Mouse (Mus musculus) heart, adult 11 months (tissue): Measurements from ENCODE around the gene Man2a1.

Experiments used
- DNase-seq: peaks from one replicate; pipeline ENCODE4 v3.0.0; 2022

The Man2a1 gene

DNA sequence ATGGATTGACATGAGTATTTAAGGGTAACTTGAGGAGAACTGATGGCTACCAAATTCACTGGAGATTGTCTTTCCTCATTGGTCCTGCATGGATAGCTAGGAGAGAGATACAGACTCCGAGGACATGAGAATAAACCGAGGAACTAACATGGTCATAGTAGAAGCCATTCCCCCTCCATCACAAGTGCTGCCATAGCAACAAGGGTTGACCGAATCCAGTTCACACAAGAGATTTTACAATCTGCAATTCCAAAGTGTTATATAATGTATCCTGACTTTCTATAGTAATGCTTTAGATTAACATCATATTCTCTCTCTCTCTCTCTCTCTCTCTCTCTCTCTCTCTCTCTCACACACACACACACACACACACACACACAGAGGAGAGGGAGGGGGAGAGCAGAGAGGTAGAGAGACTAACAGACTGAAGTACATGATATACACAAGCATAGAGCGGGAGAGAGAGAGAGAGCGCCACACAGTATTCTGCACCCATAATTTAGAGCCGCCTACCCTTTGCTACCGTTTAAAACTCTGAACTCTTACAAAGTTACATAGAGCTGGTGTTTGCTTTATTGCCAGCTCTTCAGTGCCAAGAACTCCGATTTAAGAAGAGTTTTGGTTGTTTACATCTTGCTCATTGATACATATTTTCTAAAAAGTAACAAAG is 37.5 kb downstream of the Man2a1 start:
- peak; percentile 30 for DNase-seq

DNA sequence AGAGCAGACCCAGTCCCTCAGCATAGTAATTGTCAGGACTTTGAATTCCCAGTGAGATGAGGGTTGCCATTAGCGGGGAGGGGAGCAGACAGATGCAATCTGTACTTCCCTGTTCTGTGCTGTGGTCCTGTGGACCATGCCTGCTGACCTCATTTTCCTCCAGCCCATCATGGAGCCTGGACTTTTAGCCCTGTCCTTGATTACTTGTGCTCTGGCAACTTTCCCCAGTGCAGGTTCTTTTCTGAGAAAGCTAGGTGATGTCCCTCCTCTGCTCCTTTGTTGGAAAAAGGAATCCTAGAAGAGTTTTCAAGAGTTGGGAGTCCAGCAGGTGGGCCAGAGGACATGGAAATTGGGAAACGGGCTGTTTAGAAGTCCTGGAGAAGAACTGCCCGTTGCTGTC is 40.8 kb downstream of the Man2a1 start:
- peak; percentile 79 for DNase-seq

DNA sequence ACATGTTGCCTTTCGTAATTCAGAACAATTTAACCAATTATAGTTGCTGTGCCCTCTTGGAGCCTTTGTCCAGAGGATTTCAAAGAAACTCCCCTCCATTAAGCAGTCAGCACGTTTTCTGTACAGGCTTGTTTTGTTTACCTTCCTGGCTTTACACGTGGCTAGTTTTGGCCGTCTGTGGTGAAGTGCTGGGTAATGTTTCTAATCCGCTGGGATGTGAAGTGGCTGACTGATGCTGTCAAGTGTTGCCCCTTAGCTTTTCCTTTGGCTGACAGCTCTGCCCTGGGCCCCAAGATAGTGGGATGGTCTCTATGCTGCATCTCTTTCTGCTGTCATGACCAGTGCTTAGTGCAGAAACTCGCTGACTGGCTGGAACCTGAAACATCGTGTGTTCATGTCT is 43.1 kb downstream of the Man2a1 start:
- DNase-seq = peak; percentile 81

DNA sequence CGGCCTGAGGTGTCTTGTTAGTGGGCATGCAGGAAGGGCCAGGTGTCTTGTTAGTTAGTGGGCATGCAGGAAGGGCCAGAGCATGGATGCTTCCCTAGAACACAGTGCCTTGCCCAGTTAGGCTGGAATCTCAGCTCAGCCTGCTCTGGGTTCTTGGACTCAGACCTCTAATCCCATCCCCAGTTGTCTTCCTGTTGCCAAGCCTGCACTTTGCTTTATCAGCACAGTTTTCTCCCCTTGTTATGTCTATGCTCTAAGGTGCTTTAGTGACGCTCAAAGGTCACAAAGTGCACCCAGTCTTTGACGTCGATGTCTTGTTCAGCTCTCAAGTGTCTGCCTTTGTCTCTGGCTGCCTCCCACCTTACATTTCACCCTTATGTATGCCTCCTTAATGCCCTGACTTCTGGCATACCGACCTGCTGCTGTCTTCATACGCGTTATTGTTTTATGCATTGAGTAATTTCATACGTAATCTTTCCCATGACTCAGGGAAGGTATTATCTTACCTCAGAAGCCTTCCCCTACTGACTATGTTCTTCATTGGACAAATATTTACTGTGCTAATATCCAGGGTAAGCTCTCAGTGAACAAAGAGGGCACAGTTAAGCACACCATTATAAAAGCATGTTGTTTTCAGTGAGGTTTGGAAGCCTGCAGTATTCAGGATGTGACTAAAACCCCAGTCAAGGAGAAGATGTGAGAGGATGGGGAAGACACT is 44.5 kb downstream of the Man2a1 start:
- DNase-seq = peak; percentile 61

DNA sequence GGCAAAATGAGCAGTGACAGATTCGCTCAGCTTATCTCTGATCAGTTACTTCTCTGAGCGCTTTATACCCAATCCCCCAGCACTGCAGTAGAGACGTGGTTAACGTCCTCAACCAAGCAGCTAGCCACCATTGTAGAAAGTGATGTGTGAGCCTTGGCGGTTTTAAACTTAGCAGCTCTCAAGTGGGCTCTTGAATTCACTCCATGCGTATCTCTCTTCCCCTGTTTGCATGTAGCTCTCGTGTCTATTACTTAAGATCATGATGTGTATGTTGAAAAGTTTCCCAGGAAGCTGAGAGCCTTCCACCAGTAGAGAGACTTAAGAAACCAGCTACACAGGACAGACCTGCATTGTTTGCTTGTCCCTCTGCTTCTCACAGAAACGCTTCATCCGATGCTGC is 46.9 kb downstream of the Man2a1 start:
- peak; percentile 53 for DNase-seq

DNA sequence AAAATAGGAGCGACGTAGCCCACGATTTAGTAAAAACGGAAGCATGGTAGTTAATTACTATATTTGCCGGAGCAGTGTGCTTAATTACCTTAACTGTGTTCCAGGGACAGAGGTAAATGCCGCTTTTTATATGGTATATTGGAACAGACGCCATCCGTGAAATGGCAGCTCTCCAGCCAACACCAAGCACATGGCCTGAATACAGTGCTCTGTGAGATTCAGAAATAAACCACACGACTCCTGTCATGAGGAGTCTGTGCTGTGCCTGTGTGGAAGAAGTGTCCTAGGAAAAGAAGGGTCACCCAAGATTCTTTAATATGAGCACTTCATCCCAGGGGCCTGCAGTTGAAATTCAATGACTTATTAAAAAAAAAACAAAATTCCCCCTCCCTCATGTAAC is 50.2 kb downstream of the Man2a1 start:
- no peak for DNase-seq

DNA sequence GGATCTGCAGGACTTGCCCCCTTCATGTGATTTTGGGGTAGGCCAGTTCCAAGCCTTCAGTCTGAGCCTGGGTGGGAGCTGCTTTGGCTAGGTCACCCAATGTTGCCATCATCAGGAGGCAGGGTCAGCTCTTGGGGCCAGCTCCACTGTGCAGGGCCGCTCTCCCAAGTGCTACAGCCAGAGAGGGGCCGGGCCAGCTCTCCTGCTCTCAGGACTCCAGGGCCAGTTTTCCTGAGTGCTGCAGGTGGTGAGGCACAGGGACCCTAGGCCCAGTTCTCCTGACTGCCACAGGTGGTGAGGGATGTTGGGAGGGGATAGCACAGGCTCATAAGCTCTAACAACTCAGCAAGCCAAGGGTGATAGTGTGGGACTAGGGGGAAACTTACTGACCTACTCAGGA is 53.1 kb downstream of the Man2a1 start:
- peak; percentile 69 for DNase-seq

DNA sequence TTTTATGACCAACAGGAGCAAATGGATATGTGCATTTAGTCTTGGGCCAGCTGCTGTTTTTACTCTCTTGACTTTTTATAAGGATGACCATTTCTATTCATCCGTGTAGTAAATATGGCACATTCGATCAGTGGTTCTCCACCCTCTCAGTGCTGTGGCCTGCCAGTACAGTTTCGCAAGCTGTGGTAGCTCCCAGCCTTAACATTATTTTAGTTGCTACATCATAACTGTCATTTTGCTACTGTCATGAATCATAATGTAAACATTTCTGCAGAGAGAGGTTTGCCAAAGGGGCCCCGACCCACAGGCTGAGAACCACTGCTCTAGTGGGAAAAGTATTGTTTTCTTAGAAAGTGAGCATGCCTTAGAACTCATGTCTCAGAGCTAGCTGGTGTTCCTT is 59.1 kb downstream of the Man2a1 start:
- DNase-seq = no peak

DNA sequence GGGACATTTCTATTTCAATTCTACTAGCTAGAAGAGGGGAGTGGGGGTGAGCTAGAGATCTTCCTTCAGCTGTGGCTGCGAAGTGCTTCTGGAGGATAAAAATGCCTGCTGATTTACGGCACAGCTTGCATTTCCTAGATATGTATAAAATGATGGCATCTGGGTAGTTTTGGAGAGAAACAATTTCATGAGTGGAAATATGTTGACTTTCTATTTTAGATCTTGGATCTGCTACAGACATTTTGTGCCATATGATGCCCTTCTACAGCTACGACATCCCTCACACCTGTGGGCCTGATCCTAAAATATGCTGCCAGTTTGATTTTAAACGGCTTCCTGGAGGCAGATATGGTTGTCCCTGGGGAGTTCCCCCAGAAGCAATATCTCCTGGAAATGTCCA is 66.0 kb downstream of the Man2a1 start:
- DNase-seq = no peak

DNA sequence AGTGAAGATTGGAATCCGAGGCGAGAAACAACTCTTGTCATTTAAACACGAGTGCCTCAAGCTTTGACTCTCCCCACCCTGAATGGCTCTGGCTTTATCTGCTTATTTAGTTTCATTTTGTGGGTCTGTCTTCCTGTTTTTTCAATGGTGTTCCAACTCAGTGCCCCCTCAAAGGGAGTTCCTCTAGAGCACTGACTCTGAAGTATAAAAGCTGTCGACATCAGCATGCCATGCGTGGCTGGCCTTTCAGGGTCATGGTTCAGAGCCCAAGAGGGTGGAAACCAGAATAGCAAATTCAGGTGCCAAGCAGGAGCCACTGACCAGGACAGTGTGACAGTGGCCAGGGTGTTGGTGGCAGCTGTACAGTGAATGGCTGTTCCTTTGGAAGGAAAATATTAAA is 68.0 kb downstream of the Man2a1 start:
- DNase-seq = peak; percentile 94

DNA sequence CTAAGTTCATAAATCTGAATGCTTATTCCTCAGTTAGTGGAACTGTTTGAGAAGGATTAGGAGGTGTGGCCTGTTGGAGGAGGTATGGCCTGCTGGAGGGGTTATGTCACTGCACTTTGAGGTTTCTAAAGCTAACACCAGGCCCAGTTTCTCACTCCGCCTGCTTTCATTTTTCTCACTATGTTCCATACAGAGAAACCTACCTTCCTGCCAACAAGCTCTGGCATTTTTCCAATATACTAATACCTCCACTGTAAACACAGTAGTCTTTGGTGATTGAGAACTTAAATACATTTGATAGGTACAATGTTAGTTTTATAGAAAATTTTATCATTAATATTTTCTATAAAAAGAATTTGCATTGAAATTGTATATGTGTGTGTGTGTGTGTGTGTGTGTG is 73.9 kb downstream of the Man2a1 start:
- DNase-seq = no peak

DNA sequence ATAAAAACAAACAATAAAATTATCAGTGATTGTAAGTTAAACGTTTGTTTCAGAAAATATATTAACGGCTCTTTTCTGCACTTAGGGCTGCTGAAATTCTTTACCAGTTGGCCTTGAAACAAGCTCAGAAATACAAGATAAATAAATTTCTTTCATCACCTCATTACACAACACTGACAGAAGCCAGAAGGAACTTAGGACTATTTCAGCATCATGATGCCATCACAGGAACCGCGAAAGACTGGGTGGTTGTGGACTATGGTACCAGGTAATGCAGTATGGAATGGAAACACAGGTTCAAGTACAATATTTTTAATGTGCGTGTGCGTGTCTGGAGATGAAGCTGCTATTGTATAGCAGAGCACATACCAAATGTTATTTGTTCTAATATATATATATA is 74.4 kb downstream of the Man2a1 start:
- no peak for DNase-seq

DNA sequence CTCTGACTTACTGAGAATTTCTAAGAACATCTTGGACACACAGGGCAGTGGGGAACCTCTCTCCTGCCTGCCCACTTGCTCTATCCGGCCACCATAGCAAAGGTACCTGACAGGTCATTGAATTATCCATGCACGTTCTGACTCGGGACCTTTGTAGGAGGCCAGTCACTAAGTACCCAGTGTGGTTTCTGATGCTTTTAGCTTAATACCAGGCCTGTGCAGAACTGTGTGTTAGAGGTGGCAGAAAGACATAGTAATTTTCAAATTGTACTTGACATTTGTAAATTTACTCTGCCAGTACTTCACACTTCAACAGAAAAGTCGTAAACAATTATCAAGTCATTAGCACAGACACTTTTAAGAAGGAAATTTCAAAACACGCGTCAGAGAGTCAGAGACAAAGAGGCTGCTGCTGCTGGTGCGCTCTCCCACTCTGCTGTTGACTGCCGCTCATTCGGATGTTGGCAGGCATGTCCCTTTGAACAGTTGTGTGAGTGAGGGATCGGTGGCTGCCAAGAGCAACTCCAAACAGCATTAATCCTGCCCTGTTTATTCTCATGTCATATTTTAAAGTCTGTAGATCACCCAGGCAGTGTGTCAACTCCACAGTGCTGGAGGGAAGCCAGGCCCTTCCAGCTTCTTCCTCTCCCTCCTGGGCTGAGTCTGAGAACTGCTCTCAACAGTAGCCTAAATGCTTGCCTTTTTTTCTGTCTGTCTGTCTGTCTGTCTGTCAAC is 76.4 kb downstream of the Man2a1 start:
- DNase-seq = peak; percentile 95

DNA sequence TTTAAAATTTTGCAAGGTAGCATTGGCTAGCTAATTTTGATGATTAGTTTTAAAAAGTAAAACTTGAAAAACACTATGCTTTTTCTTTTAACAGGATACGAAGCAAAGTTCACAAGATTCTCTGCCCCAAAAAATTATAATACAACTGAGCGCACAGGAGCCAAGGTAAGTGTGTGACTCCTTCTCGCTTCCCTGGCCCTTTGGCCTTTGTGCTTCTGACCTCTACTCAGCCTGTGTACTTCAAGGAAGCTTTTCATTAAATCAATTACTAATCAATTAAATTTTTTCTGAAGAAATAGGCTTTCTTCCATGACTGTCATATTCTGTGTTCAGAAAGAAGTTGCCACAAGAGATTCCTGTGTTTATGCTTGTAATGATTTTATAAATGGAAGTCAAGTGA is 80.9 kb downstream of the Man2a1 start:
- no peak for DNase-seq

DNA sequence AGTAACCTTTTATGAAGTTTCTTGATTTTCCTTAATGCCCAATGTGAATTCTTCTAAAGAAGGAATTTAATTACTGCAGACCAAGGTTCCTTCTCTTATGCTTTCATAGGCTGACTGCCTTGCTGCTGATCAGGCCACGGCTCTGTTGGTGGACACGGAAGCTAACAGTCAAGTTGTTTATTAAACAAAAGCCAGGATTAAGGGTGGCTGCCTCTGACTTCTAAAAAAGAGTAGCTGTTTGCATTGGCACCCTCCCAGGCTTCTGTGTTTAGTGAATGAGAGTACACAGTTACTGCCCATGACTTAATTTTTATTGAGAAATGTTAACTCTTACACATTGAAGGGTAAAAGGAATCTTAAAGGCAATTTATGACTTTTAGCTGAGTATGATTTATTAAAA is 81.4 kb downstream of the Man2a1 start:
- DNase-seq = no peak

DNA sequence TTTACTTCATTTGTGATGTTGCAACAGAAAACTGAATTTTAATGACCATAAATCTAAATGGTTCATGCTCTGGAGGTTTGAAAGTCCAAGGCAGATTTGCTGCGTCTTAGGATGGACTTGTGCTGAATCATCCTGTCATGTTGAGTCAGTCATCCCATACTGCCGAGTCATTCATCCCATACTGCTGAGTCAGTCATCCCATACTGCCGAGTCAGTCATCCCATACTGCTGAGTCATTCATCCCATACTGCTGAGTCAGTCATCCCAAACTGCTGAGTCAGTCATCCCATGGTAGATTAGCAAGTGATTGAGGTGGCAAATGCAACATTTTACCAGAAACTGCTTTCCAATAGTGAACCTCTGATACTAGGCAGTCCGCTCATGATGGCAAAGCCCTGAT is 83.6 kb downstream of the Man2a1 start:
- no peak for DNase-seq

DNA sequence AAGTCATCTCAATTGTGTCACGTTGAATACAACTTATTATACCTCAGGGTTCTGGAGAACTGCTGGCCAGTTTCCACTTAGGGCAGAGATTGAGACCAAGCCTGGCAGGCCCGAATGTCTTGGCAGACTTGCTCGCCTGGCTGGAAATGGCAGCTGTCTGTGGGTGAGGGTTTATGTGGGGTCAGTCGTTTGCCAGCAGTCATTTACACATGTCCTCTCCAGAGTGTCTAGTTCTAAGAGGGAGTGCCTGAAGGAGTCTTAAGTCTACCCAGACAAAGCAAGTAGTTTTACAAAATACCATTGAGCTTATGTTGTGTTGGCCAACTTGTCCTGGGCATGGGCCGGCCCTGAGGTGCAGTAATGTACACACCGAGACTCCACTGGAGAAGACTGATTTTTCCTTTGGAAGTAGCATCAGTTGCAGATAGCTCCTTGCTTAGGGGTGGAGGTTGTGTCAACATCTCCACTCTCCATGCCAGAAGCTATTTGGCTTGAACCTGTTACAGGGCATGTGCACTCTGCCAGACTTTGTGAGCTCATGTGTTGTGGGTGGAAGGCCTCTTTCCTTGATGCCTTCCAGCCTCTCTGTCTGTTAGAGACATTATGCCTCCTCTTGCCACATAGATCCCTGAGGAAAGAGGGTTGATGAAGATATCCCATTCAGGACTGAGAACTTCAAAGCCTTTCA is 84.8 kb downstream of the Man2a1 start:
- DNase-seq = peak; percentile 97

DNA sequence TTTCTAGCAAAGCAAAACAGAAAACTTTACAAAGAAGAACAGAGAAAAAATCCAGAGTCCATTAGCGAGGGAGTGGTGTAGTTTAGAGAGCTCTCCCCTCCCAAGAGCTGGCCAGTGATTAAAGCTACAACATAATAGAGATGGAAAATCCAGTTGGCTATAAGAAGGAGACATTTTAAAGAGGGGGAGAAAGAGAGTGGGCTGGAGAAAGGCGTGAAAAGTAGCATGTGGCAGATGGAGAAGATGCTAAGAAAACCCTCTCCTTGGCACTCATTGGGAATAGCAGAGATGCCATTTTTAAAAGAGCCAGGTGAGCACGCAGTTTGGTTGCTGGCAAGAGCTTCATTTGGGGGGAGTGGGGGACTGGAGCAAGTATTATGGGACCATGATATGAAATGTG is 89.1 kb downstream of the Man2a1 start:
- DNase-seq = no peak

DNA sequence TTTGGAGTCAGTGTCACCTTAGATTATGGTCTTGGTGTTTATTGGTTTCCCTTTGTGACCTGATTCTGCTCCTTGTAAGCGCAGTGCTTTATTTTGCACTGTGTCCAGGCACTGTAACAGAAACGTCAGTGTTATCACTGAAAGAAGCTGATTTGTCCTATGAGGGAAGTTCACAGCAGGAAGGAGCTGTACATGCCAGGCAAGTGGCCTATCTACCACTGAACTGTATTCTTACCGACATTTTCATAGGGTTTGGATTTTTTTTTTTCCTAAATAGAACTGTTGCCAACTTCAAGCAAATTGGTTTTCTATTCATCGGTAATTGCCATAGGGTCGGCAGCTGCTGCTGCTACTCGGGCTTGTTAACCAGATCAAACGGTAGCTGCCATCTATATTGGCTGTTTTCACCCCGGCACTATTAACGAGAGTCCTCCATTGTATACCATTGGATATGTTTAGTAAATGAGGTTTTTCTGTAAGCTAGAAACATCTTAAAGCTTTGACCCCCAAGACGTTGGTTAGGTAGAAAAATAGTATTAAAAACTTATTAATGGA is 96.8 kb downstream of the Man2a1 start:
- DNase-seq = no peak

DNA sequence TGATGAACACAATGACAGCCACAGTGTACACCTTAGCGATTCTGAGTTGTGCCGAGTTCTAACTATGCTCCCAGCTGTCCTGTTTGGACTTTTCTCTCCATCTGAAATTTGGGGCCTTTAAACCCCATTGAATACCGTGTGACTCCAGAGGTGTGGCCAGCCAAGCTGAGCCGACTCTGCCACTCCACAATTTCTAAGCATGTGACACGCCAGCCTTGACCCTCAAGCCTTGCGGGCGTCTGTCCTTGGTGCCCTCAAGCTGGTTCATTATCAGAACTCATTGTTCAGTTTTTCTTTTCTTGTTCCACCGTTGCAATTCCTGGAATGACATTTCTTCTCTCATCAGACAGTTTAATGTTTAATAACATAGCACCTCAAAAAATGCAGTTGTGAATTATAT is 98.0 kb downstream of the Man2a1 start:
- no peak for DNase-seq

DNA sequence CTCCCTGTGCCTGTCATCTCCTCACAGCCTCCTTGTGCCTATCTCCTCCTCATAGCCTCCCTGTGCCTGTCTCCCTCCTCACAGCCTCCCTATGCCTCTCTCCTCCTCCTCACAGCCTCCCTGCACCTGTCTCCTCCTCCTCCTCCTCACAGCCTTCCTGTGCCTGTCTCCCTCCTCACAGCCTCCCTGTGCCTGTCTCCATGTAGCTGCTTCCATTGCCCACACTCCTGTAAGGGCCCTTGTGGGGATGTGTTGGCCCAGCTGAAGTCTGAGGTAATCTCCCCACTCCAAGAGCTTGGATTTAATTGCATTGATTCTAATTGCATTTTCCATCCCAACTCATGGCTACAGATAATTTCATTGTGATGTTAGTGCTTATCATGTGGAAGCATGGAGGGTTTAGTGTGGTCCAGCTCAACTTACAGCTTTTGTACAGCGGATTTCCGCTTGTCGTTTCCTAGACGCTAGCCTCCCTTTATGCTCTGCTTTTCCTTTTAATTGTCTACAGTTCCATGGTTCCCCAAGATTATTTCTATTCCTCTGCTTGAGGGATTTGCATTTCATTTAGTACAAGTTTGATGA is 103.2 kb downstream of the Man2a1 start:
- no peak for DNase-seq

DNA sequence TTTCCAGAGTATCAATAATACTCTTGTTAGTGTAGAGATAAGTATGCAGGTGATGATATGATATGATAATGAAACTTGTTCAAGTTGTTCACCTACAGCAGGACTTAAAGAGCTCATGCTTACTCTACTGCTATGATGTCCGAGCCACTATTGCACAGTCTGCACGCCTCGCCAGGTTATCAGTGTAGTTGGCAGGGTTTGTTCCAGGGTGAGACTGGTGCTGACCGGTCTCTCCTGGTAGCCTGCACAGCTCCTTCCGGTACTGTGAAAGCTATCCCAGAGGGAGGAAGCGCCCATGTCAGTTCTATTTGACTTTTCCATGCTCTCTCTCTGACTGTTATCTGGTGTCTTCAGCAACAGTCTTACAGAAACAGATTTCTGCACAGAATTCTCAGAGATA is 107.0 kb downstream of the Man2a1 start:
- peak; percentile 94 for DNase-seq

DNA sequence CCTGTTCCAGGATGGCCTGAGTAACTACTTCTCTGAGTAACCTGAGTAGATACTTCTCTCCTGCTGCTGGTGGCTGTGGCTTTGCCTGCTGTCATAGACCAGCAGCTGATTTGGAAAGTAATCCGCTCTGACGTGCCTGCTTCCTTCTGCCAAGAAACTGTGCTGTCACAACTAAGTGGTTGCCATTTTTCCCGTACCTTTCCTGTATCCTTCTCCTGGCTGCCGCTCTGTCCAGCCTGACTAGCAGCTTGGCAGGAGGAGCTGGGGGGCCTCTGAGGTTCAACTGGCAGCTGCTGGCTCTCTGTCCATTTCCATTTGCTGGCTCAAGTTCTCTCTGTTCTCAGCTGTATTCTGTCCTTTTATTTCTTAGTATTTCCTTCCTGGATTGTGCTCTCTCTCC is 115.8 kb downstream of the Man2a1 start:
- peak; percentile 99 for DNase-seq
